Mouse (Mus musculus): ENCODE measurements around the gene Clybl.

Clybl gene

GRCm38 (mm10) chr14:122246919-122247859, 65.7 kb downstream of the Clybl start:
- DNase-seq (ENCODE audit: low spot score in 2 of 2) = no peak

- DNase-seq (ENCODE audit: low spot score in 2 of 2) = no peak
Measured at GRCm38 (mm10) chr14:122249123-122249522, 67.6 kb downstream of the Clybl start.

- no peak for DNase-seq (ENCODE audit: low spot score in 2 of 2)
Measured at GRCm38 (mm10) chr14:122251346-122251745, 69.8 kb downstream of the Clybl start.

GRCm38 (mm10) chr14:122255562-122256260, 74.2 kb downstream of the Clybl start:
- no peak for DNase-seq (ENCODE audit: low spot score in 2 of 2)

GRCm38 (mm10) chr14:122256261-122256634, 74.7 kb downstream of the Clybl start:
- DNase-seq (ENCODE audit: low spot score in 2 of 2) = no peak

- DNase-seq (ENCODE audit: low spot score in 2 of 2) = no peak
Measured at GRCm38 (mm10) chr14:122258297-122258696, 76.8 kb downstream of the Clybl start.

GRCm38 (mm10) chr14:122261250-122261649, 79.7 kb downstream of the Clybl start:
- peak in 1 of 2 experiments; percentile 22 for DNase-seq (ENCODE audit: low spot score in 2 of 2)

- DNase-seq (ENCODE audit: low spot score in 2 of 2) = no peak
Measured at GRCm38 (mm10) chr14:122262851-122263659, 81.6 kb downstream of the Clybl start.

GRCm38 (mm10) chr14:122265214-122265613, 83.7 kb downstream of the Clybl start:
- no peak for DNase-seq (ENCODE audit: low spot score in 2 of 2)

- DNase-seq (ENCODE audit: low spot score in 2 of 2) = no peak
Measured at GRCm38 (mm10) chr14:122267590-122267989, 86.1 kb downstream of the Clybl start.

- no peak for DNase-seq (ENCODE audit: low spot score in 2 of 2)
Measured at GRCm38 (mm10) chr14:122271104-122271746, 89.7 kb downstream of the Clybl start.

GRCm38 (mm10) chr14:122277142-122277541, 95.6 kb downstream of the Clybl start:
- DNase-seq (ENCODE audit: low spot score in 2 of 2) = no peak

GRCm38 (mm10) chr14:122279462-122280308, 98.2 kb downstream of the Clybl start:
- DNase-seq (ENCODE audit: low spot score in 2 of 2) = peak in 1 of 2 experiments; percentile 6

GRCm38 (mm10) chr14:122280309-122281071, 99.0 kb downstream of the Clybl start:
- peak; percentile 3 for DNase-seq (ENCODE audit: low spot score in 2 of 2)

- DNase-seq (ENCODE audit: low spot score in 2 of 2) = no peak
Measured at GRCm38 (mm10) chr14:122281072-122281634, 99.6 kb downstream of the Clybl start.

GRCm38 (mm10) chr14:122283959-122284358, 102.5 kb downstream of the Clybl start:
- DNase-seq (ENCODE audit: low spot score in 2 of 2) = no peak

GRCm38 (mm10) chr14:122296399-122296798, 114.9 kb downstream of the Clybl start:
- no peak for DNase-seq (ENCODE audit: low spot score in 2 of 2)

- no peak for DNase-seq (ENCODE audit: low spot score in 2 of 2)
Measured at GRCm38 (mm10) chr14:122296864-122297263, 115.4 kb downstream of the Clybl start.

- DNase-seq (ENCODE audit: low spot score in 2 of 2) = no peak
Measured at GRCm38 (mm10) chr14:122297386-122298109, 116.0 kb downstream of the Clybl start.

All from heart, adult 9 months (tissue).